9 mouse cellular contexts compared by ENCODE assay signal in genomic region chr14:24358295-24358951, GRCm38 (mm10).
A peak's percentile ranks its signal among the peaks of the same experiment; 100 is the strongest.
DNase-seq lines count a peak whose midpoint lies in the region; ATAC-seq and TF ChIP-seq lines count a peak whose summit lies in the region.
"Had no signal": no experiment of that assay in that cellular context is flagged by ENCODE, and none has a peak within 500 bp of the region (broad histone marks: within the 10 kb centered on the region; RNA-seq: fewer than 3 reads in every experiment).

No protein-coding gene starts in this region.

- TF ChIP-seq EP300 in heart, adult 2 months (IDR thresholded peaks at IDR 0.05; ENCODE audit: insufficient read depth, low read depth, low read length): no peak

- H3K4me3 ChIP-seq in heart, adult 2 months: no peak overlapping the region
- H3K4me3 ChIP-seq in kidney, postnatal 0 days (replicated peaks; ENCODE audit: low read depth, low read length): no peak overlapping the region
- H3K4me3 ChIP-seq: limb, embryonic 15.5 days had no signal

- no peak for ATAC-seq in kidney, postnatal 0 days (replicated peaks; ENCODE audit: low FRiP score, low read depth)

- intact Hi-C loops in heart, adult 2 months (cut with DNase I): no loop called here
- intact Hi-C loops in heart, postnatal 25 days (cut with DNase I): no loop called here

- H3K4me1 ChIP-seq in heart, adult 2 months (ENCODE audit: control insufficient read depth, insufficient read depth, low read length): no peaks in the 10 kb centered on the region
- no peaks in the 10 kb centered on the region for H3K4me1 ChIP-seq in kidney, postnatal 0 days (replicated peaks; ENCODE audit: insufficient read depth, low read length)
- H3K4me1 ChIP-seq: limb, embryonic 15.5 days had no signal

- no peak for TF ChIP-seq POLR2A in heart, adult 2 months (IDR thresholded peaks at IDR 0.05; ENCODE audit: insufficient read depth, low read depth, low read length)

- H3K9me3 ChIP-seq in kidney, postnatal 0 days (replicated peaks; ENCODE audit: low read length): no peaks in the 10 kb centered on the region
- H3K9me3 ChIP-seq: limb, embryonic 15.5 days had no signal

- H3K9ac ChIP-seq in heart, adult 2 months (ENCODE audit: low read depth, low read length): no peak overlapping the region
- H3K9ac ChIP-seq in kidney, postnatal 0 days (ENCODE audit: low read depth, low read length): no peak overlapping the region
- H3K9ac ChIP-seq: limb, embryonic 15.5 days had no signal

- no peak overlapping the region for H3K4me2 ChIP-seq in kidney, postnatal 0 days (ENCODE audit: low read length)
- H3K4me2 ChIP-seq: limb, embryonic 15.5 days had no signal

- peak; percentile 69 for TF ChIP-seq CTCF in heart, adult 2 months (IDR thresholded peaks at IDR 0.05)
- TF ChIP-seq CTCF in kidney, postnatal 0 days (IDR thresholded peaks at IDR 0.05; ENCODE audit: low read depth): peak; percentile 75

- no peak overlapping the region for H3K27ac ChIP-seq in heart, adult 2 months
- H3K27ac ChIP-seq in kidney, postnatal 0 days: no peak overlapping the region
- H3K27ac ChIP-seq: limb, embryonic 15.5 days had no signal

- no peaks in the 10 kb centered on the region for H3K79me2 ChIP-seq in heart, adult 2 months (replicated peaks; ENCODE audit: control insufficient read depth, insufficient read depth, low read length)

- no peaks in the 10 kb centered on the region for H3K36me3 ChIP-seq in heart, adult 2 months (ENCODE audit: control insufficient read depth, insufficient read depth, low read length)
- no peaks in the 10 kb centered on the region for H3K36me3 ChIP-seq in kidney, postnatal 0 days (ENCODE audit: insufficient read depth, low read length)
- H3K36me3 ChIP-seq: limb, embryonic 15.5 days had no signal

- H3K27me3 ChIP-seq in heart, adult 2 months (ENCODE audit: control insufficient read depth, insufficient read depth, low read length): no peaks in the 10 kb centered on the region
- no peaks in the 10 kb centered on the region for H3K27me3 ChIP-seq in kidney, postnatal 0 days (ENCODE audit: insufficient read depth, low read length)
- H3K27me3 ChIP-seq: limb, embryonic 15.5 days had no signal

- peak in 1 of 2 experiments; percentile 32 for DNase-seq in heart, adult 2 months
- no peak for DNase-seq in heart, postnatal 25 days (ENCODE audit: low spot score)
- peak; percentile 51 for DNase-seq in 3134 (ENCODE audit: extremely low read depth, insufficient read length, low spot score)
- DNase-seq in adipocyte (ENCODE audit: low spot score): peak; percentile 5
- peak; percentile 27 to 38 for DNase-seq in cerebellum, postnatal 4 days (ENCODE audit: low spot score in 2 of 2)
- DNase-seq in kidney, postnatal 0 days (ENCODE audit: low spot score): peak; percentile 67
- peak; percentile 42 for DNase-seq in lung, postnatal 10 days
- peak; percentile 6 to 12 for DNase-seq in thymus, adult 18-20 months

- WGBS in heart, adult 2 months: 60% methylated on average over 22 of the region's 22 CpGs
- 60% methylated on average over 22 of the region's 22 CpGs for WGBS in kidney, postnatal 0 days
